Mouse (Mus musculus) CH12.LX (cell line): ENCODE results near the gene Gpatch1. TPM values are rescaled to one million over a fixed set of nuclear protein-coding genes. Genes with fewer than 3 reads are reported as not detected.
A peak's percentile ranks its signal among the peaks of the same experiment; 100 is the strongest.

Experiments used
- DNase-seq: peaks from one replicate; pipeline ENCODE4 v3.0.0-alpha.2; 2013; ENCODE audit errors: extremely low read depth
- H3K27ac ChIP-seq: 2 replicates; pipeline ENCODE4 v1.5.1; 2012; ENCODE audit warnings: low read depth, mild to moderate bottlenecking, control low read depth, moderate library complexity; ENCODE audit not compliant: insufficient read depth
- H3K27me3 ChIP-seq: replicated peaks from 2 replicates; pipeline ENCODE3; 2012; ENCODE audit warnings: inconsistent platforms
- H3K36me3 ChIP-seq, 2 experiments: replicated peaks in 1 of 2; 2 replicates each; pipeline versions ENCODE3 to v1.6.1; 2012; ENCODE audit warnings: inconsistent platforms in 1 of 2, low read length in 1 of 2, mild to moderate bottlenecking in 1 of 2, mixed read lengths in 1 of 2, moderate library complexity in 1 of 2; ENCODE audit not compliant: control insufficient read depth in 1 of 2, insufficient read depth in 1 of 2
- H3K4me1 ChIP-seq, 2 experiments: 2 replicates each; pipeline ENCODE4 v1.6.1; 2012; ENCODE audit warnings: inconsistent platforms in 1 of 2, moderate library complexity in 1 of 2; ENCODE audit not compliant: insufficient read depth in 2 of 2, control insufficient read depth in 1 of 2
- H3K4me2 ChIP-seq: 2 replicates; pipeline ENCODE4 v1.6.1; 2012; ENCODE audit warnings: low read depth, mild to moderate bottlenecking, control low read depth; ENCODE audit not compliant: poor library complexity, insufficient read depth, severe bottlenecking
- H3K4me3 ChIP-seq, 3 experiments: fragments of 150-350 bp in 1 of 3; sonication (generic) in 1 of 3; replicated peaks in 1 of 3; 2 replicates each; pipeline versions ENCODE3 to v1.5.1; 2011 to 2012; ENCODE audit warnings: low read depth in 2 of 3, low read length in 2 of 3, mild to moderate bottlenecking in 2 of 3, moderate library complexity in 2 of 3, control low read depth in 1 of 3, improper control_type of control experiment in 1 of 3, inconsistent platforms in 1 of 3, mixed read lengths in 1 of 3; ENCODE audit not compliant: poor library complexity in 1 of 3
- H3K79me2 ChIP-seq: replicated peaks from 2 replicates; pipeline ENCODE4 v1.6.1; 2012; ENCODE audit warnings: mild to moderate bottlenecking, moderate library complexity; ENCODE audit not compliant: control insufficient read depth, poor library complexity, insufficient read depth, severe bottlenecking; ENCODE audit errors: extremely low read depth
- H3K9ac ChIP-seq: 2 replicates; pipeline ENCODE4 v1.6.1; 2012; ENCODE audit warnings: low read depth, mild to moderate bottlenecking, control low read depth, moderate library complexity; ENCODE audit not compliant: insufficient read depth
- H3K9me3 ChIP-seq: replicated peaks from 2 replicates; pipeline ENCODE3; 2012; ENCODE audit warnings: low read length, inconsistent platforms, mixed read lengths
- CTCF ChIP-seq, 2 experiments: IDR thresholded peaks in 1 of 2; conservative IDR thresholded peaks in 1 of 2; 2 replicates each; pipeline ENCODE4 v1.5.1; 2011 to 2012; ENCODE audit warnings: low read depth in 2 of 2, low read length in 2 of 2, improper control_type of control experiment in 1 of 2, inconsistent platforms in 1 of 2, mild to moderate bottlenecking in 1 of 2, moderate library complexity in 1 of 2
- ELF1 ChIP-seq: IDR thresholded peaks from 2 replicates; pipeline ENCODE4 v1.6.1; 2014; ENCODE audit warnings: low read depth, mild to moderate bottlenecking, inconsistent platforms, low read length, improper control_type of control experiment
- ETS1 ChIP-seq: conservative IDR thresholded peaks from 2 replicates; pipeline ENCODE4 v1.6.1; 2012; ENCODE audit warnings: low read depth, mild to moderate bottlenecking, inconsistent platforms, low read length, improper control_type of control experiment, moderate library complexity
- GABPA ChIP-seq: IDR thresholded peaks from 2 replicates; pipeline ENCODE4 v1.6.1; 2012; ENCODE audit warnings: low read depth, low read length, improper control_type of control experiment, inconsistent platforms; ENCODE audit not compliant: insufficient replicate concordance
- JUN ChIP-seq: IDR thresholded peaks from 2 replicates; pipeline ENCODE4 v1.6.1; 2011; ENCODE audit warnings: low read depth, mild to moderate bottlenecking, low read length, improper control_type of control experiment, moderate library complexity; ENCODE audit not compliant: insufficient read depth
- JUND ChIP-seq: conservative IDR thresholded peaks from 2 replicates; pipeline ENCODE4 v1.6.1; 2011; ENCODE audit warnings: low read depth, low read length, improper control_type of control experiment
- MXI1 ChIP-seq: IDR thresholded peaks from 2 replicates; pipeline ENCODE4 v1.6.1; 2011; ENCODE audit warnings: mild to moderate bottlenecking, low read depth, low read length, improper control_type of control experiment
- NELFE ChIP-seq: IDR thresholded peaks from 2 replicates; pipeline ENCODE4 v1.6.1; 2011; ENCODE audit warnings: low read depth, low read length, improper control_type of control experiment
- POLR2A ChIP-seq: IDR thresholded peaks from 2 replicates; pipeline ENCODE4 v1.6.1; 2011; ENCODE audit warnings: low read depth, mild to moderate bottlenecking, improper control_type of control experiment, low read length
- RAD21 ChIP-seq: IDR thresholded peaks from 2 replicates; pipeline ENCODE4 v1.6.1; 2011; ENCODE audit warnings: low read depth, mild to moderate bottlenecking, low read length, improper control_type of control experiment, moderate library complexity
- SIN3A ChIP-seq: IDR thresholded peaks from 2 replicates; pipeline ENCODE4 v1.6.1; 2012; ENCODE audit warnings: low read length, improper control_type of control experiment, inconsistent platforms
- TBP ChIP-seq: conservative IDR thresholded peaks from 2 replicates; pipeline ENCODE4 v1.6.1; 2011; ENCODE audit warnings: low read depth, low read length, improper control_type of control experiment
- ZC3H11A ChIP-seq: IDR thresholded peaks from 2 replicates; pipeline ENCODE4 v1.6.1; 2012; ENCODE audit warnings: low read depth, mild to moderate bottlenecking, inconsistent platforms, low read length, improper control_type of control experiment
- ZKSCAN1 ChIP-seq: IDR thresholded peaks from 2 replicates; pipeline ENCODE4 v1.6.1; 2012; ENCODE audit warnings: low read depth, inconsistent platforms, low read length, improper control_type of control experiment, borderline replicate concordance
- dilution Hi-C: fragments of 300-500 bp; cut with MboI; formaldehyde crosslinking; loops from 2 replicates; pipeline ENCODE4 v1.14.3; 2020; ENCODE audit warnings: low sequenced_read_pairs; ENCODE audit not compliant: extremely low pct_unique_long_range_greater_than_20kb, extremely low pct_ligation_motif_present
- in situ Hi-C: fragments of 300-500 bp; cut with MboI; formaldehyde crosslinking; loops from 3 replicates; pipeline ENCODE4 v1.14.3; 2019; ENCODE audit warnings: low sequenced_read_pairs, low pct_ligation_motif_present, low pct_unique_long_range_greater_than_20kb, mixed read lengths
- polyA plus RNA-seq: library from polyadenylated mRNA; unstranded; fragments of >175 nt; gene quantifications from 2 replicates; pipeline ENCODE4 v1.2.1, GENCODE M21; 2012; ENCODE audit warnings: low read depth; ENCODE audit not compliant: insufficient read length
- total RNA-seq, 2 experiments: library from RNA; depleted of rRNA; stranded (reverse); fragments of 300-350 nt in 1 of 2; fragments of >200 nt in 1 of 2; gene quantifications; 2 replicates each; pipeline ENCODE4 v1.2.3; 2012 to 2014

Gene Gpatch1
- total and polyA plus RNA-seq, 3 experiments, result 4.3 to 14.2 (median 6.9) TPM

GRCm38 (mm10) chr7:35234361-35235245 is 83.6 kb downstream of the Gpatch1 start (continued):
- TF ChIP-seq JUND, result peak; percentile 34; the same call in 1 of the 2 replicates
- TF ChIP-seq, all 38 proteins: peak for 20

GRCm38 (mm10) chr7:35233861-35234260 is 84.4 kb downstream of the Gpatch1 start:
- Histone ChIP-seq H3K4me3 (peak overlapping the region; percentile 64 to 72 (median 70)), H3K4me1 (peaks cover 5 to 13% of the 10 kb centered on the region in 2 experiments), H3K4me2 (no peak overlapping the region; the same call in 1 of the 2 replicates), H3K79me2 (no peaks in the 10 kb centered on the region), H3K9me3 (peaks cover 13% of the 10 kb centered on the region), H3K36me3 (no peaks in the 10 kb centered on the region), H3K9ac (peak overlapping the region; percentile 62), H3K27me3 (no peaks in the 10 kb centered on the region), H3K27ac (peak overlapping the region; percentile 91; the same call in 1 of the 2 replicates)
- dilution Hi-C loops (no loop called here), in situ Hi-C loops (no loop called here)
- DNase-seq, result peak; percentile 35
- no peak for TF ChIP-seq CTCF (conservative IDR thresholded peaks at IDR 0.05 in 1 of 2, IDR thresholded peaks at IDR 0.05 in 1 of 2; ENCODE audit: low read depth in 2 of 2, low read length in 2 of 2)
- TF ChIP-seq JUN, result no peak
- no peak for TF ChIP-seq POLR2A
- no peak for TF ChIP-seq SIN3A
- no peak for TF ChIP-seq ELF1
- TF ChIP-seq MXI1, result no peak
- TF ChIP-seq ZC3H11A, result no peak

- H3K9ac ChIP-seq, result no peak overlapping the region
- H3K4me2 ChIP-seq, result no peak overlapping the region
- in situ Hi-C loops, result no loop called here
- H3K36me3 ChIP-seq, result no peaks in the 10 kb centered on the region
- no peak overlapping the region for H3K27ac ChIP-seq
- H3K27me3 ChIP-seq, result no peaks in the 10 kb centered on the region
- no peak overlapping the region for H3K4me3 ChIP-seq
- dilution Hi-C loops, result no loop called here
- no peak for DNase-seq
- TF ChIP-seq GABPA (no peak), ZKSCAN1 (no peak), JUND (no peak), ZC3H11A (no peak), NELFE (no peak), ETS1 (no peak), TBP (no peak), POLR2A (no peak), RAD21 (no peak)
- H3K79me2 ChIP-seq, result no peaks in the 10 kb centered on the region
- H3K4me1 ChIP-seq, result peaks cover 5 to 13% of the 10 kb centered on the region in 2 experiments
- H3K9me3 ChIP-seq, result peaks cover 15% of the 10 kb centered on the region
Observed at GRCm38 (mm10) chr7:35232796-35233455, 85.3 kb downstream of the Gpatch1 start.
